Mouse (Mus musculus) left cerebral cortex, adult 8-10 months (tissue): ENCODE results near the gene Hist1h4a. TPM values are rescaled to one million over a fixed set of nuclear protein-coding genes. Genes with fewer than 3 reads are reported as not detected.
"Not testable (repeated sequence)": the region's sequence is repeated elsewhere in the genome, so short reads cannot be mapped to it uniquely, and the experiment has no call there.

Source experiments
- DNase-seq, 2 experiments: peaks; one replicate each; pipeline ENCODE4 v3.0.0; 2022; ENCODE audit warnings: low spot score in 2 of 2
- total RNA-seq, 4 experiments: library from RNA; stranded (reverse); gene quantifications; 2 replicates each; pipeline ENCODE4 v1.2.4; 2022

The Hist1h4a gene
- total RNA-seq, result 10 to 100 TPM; 43.4 to 63.5 (median 58.0) TPM

DNA sequence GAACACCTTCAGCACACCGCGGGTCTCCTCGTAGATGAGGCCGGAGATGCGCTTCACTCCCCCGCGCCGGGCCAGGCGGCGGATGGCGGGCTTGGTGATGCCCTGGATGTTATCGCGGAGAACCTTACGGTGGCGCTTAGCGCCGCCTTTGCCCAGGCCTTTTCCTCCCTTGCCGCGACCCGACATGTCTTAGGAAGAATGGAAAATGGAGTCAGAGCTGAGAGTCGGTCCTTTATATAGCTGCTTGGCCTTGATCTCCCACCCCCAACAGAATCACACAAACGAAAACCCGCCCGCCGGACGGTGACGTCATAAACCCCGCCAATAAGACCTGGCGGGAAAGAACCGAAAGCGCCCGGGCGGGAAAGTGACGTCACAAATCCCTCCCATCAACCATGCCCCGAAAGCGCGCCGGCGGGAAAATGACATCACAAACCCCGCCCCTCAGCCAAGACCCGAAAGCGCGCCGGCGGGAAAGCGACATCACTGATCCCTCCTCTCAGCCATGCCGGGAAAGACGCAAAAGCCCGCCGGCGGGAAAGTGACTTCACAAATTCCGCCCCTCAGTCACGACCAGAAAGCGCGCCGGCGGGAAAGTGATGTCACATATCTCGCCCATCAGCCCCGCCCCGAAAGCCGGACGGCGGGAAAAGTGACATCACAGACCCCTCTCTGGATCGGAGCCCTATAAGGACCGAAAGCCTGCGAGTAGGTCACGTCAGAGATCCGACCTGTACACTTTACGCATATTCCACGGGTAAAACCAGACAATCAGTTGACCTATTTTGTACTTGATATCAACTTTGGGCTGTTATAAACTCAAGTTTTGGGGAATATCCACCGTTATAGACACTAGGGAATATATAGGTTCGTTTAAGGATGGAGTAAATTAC lies at the start of gene Hist1h4a:
Gene Hist1h4a (minus strand): TSS at position 259 of the 893 bp plus-strand sequence.
- DNase-seq, result peak; percentile 96 to 98

DNA sequence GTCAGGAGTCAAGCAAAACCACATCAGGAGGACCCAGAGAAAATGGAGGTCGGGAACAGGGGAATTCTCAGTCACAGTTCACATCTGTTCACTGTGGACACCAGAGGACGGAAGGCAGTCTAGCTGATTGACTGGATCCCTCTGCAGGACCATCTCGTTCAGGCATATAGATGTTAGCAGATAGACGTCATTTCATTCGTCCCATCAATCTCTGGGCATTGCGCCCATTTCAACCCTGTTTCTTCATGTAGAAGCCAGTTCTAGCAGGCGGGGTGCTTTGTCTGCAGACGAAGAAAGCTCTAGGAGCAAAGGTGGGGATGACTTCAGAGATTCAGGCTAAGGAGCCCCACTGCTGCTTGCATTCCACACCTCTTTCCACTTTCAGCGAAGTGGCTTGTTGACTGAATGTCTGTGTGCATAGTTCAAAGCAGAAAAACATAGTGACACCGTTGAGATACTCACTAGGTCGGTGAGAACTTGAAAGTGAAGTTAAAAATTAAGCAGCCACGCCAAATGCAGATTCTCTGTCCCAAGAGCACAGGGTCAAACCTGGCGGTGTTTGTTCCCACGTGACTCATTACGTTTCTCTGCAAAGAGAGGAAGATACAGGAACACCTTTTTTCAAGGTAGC lies 45.5 kb upstream of the Hist1h4a start, which contains the start of gene Slc17a2:
Gene Slc17a2 (plus strand): TSS at position 572 of the 631 bp plus-strand sequence.
- DNase-seq, result no peak

DNA sequence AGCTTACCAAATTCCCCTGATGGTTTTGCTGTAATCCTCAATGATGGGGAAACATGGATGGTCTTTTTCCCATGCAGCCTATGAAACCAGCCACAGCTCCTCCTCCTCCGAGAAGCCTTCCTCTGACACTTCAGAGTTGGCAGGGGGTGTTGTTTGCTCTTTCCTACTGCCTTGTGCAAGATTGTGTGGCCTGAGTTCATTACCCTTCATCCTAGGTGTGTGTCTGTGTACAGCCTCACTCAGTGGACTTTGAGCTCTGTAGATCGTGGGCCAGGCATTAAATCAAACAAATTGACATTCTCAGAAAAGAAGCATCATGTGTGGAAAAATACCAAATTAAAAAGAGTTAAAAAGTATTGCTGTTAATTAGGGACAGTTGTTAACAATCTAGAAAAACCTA lies 43.5 kb upstream of the Hist1h4a start:
- no peak for DNase-seq

DNA sequence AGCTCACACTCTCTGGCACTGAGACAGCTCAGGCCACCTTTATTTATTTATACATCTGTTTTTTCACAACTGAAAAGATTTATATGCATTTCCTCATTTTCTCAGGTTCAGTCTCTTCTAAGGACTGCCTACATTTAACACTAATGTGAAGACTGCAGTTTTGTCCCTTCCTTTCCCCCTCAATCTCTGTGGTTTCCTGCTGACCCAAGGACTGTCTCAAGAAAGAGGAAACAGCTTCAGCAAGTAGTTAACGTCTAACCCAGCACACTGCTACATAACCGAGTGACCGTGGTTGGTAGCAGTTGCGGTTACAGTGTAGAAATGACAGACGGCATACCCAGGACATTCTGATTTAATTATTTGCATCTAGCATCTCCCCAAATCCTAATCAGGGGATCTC lies 38.4 kb upstream of the Hist1h4a start:
- DNase-seq, result no peak

DNA sequence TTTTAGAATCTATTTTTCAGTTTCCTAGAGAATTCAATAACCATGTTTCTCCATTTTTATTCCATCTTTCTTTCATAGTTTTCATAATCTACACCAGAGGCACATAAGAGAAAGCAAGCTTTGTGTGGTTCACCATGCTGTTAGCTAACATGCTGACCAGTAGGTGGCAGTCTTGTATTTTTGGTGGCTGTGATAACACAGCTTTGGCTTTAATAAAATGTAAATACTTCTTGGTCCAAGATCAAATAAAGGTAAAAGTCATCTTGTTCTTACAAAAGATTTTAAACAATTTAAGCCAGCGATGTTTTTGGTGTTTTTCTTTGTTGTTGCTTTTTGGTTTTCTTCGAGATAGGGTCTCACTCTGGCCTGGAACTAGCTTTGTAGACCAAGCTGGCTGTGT lies 31.5 kb upstream of the Hist1h4a start:
- DNase-seq, result peak in 1 of 2 experiments; percentile 15

DNA sequence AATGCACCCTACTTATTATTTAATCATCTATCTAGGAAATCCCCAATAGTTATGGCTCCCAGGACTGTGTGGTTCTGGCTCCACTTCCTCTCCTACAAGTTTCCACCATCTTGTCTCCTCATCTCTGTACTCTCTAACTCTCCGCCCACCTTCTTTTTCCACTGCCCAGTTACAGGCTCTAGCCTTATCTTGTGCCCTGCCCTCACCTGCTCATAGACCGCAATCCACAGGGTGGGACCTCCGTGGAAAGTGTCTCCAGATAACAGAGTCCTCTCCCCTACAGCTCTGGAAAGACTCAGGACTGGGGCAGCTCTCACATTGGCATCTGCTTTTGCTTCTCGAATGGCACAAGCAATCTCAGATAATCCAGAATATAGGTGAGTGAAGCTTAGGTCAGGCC lies 18.0 kb upstream of the Hist1h4a start:
- no peak for DNase-seq

DNA sequence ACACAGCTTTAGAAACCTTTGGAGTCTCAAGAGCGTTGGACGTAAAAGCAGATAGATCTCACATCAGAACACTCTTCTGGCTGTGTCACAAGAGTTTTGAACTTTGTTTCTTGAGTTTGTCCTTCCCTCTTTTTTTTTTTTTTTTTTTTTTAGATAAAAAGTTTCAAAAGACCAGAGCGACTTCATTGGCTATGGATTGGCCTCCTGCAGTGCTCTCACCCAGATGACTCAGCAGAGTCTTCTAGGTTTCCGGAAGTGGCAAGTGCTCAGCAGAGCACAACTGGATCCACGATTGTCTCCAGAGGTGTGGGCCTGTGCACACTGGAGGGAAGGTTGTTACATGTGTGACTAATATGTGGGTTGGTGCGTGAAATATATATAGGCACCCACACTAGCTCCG lies 17.3 kb upstream of the Hist1h4a start:
- DNase-seq, result no peak

DNA sequence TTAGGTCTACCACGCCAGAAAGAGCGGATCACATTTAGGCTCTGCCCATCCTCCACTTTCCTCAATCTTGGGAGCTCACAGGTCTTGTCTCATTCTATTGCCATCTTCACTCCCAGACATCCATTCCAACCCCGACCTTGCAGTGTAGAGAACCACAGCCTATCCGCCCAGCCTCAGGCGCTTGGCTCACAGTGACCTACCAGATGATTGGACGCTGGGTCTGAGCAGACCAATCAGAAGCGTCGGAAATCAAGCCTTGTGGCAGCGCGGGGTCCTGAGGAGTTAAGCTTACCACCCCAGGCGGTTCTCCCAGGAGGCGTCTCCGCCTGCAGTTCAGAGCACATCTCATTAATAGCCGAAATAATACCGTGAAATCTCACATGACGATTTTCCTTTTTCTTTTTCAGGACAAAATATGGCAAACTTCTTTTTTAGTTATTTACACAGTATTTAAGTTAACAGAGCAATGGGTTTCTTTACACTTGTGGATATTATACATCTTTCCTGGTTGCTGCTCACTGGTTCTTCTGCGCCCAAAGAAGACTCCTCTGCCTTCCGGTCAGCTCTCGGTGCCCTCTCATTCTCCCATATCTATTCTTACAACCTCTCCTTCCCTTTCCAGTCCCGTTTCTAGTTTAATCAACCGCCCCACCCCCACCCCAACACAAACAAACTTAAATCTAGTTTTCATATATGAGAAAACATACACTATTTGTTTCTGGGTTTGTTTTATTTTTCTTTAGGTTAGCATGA lies 11.7 kb upstream of the Hist1h4a start:
- DNase-seq, result no peak

DNA sequence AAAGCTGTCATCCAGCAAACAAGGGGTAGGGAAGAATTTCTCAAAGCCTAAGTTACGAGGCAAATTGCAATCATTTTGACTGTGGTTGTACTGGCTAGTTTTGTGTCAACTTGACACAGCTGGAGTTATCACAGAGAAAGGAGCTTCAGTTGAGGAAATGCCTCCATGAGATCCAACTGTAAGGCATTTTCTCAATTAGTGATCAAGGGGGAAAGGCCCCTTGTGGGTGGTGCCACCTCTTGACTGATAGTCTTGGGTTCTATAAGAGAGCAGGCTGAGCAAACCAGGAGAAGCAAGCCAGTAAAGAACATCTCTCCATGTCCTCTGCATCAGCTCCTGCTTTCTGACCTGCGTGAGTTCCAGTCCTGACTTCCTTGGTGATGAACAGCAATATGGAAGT lies 8.6 kb upstream of the Hist1h4a start, which contains the start of gene Trim38:
Gene Trim38 (plus strand): TSS at position 301 of the 400 bp plus-strand sequence.
- DNase-seq, result not testable (repeated sequence)

DNA sequence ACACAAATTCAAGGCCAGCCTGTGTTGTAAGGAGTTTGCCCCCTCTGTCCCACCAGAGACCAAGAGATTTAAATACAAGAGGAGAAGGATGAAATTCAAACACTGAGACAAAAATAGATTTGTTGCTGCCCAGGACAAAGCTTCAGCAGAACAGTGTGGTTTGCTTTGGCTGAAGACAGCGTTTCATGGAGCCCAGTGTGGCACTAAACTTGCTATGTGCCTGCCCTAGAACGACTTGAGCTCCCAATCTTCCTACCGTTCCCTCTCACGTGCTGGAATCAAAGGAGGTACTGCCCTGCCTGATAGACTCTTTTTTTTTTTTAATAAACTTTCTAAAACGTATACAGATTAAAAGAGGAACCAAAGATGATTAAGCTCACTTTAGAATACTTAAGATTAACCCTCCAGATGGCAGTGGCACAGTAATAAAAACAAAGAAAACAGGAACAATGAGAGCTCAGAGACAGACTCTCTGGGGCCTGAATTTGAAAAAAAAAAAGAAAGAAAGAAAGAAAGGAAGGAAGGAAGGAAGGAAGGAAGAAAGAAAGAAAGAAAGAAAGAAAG lies 7.9 kb upstream of the Hist1h4a start:
- DNase-seq, result no peak

DNA sequence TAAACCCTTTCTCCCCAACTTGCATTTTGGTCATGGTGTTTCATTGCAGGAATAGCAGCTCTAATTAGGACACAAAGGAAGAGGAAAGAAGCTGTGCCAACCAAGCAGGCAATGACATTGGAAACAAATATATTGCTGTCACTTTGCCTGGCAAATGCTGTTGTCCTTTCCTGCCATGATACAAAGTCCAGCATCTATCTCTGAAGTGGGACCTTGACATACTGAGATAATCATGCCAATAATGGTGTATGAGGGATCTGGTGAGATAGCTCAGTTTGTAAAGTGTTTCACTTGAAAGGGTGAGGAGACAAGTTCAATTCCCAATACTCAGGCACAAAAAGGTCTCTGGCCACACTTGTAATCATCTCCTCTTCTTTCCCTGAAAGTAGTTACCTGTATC lies 5.7 kb upstream of the Hist1h4a start:
- DNase-seq, result no peak

DNA sequence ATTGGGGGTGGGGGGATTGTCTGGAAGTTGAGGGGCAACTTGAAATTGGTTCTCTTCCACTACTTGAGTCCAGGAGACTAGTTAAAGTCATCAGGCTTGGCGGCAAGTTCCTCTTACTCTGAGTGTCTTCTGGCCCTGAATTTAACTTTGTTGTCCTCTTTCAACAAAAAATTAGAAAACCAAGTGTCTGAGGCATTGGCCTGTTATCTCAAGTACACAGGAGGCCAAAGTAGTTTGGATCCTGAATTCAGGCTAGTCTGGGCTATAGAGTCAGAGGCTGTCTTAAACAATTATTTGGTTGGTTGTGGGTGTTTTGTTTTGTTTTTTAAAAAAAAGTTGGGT lies 4.1 kb upstream of the Hist1h4a start:
- DNase-seq, result no peak

DNA sequence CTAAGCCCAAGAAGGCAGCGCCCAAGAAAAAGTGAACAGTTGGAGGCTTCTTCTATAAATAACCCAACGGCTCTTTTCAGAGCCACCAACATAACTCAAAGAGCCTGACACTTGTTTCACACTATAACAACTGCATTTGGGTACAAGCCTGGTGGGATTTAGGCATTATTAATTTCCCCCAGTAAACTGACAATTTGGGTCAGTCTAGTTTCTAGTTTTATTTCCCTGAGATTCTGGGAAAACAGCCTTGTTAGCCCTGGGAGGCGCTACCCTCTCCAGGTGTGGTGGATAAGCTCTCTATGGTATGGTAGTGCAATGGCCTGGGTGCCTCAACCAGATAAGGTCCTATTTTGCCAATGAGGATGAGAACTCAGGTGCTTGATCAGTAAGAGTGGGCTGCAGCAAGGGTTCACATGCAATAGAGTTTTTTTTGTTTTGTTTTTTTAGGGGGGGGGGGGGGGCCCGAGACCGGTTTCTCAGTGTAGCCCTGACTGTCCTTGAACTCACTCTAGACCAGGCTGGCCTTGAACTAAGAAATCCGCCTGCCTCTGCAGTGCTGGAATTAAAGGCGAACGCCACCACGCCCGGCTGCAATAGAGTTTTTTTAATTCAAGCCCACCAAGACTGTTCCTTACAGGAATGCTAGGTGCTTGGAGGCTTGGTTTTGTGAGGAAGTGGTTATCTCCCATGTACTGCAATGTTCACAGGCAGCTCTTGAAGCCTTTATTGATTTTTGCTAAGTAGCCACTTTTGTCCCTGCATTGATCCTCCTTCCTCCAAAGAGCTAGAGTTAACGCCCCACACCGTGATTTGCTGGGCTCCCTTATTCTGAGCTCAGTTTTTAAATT lies 3.5 kb upstream of the Hist1h4a start:
- no peak for DNase-seq

DNA sequence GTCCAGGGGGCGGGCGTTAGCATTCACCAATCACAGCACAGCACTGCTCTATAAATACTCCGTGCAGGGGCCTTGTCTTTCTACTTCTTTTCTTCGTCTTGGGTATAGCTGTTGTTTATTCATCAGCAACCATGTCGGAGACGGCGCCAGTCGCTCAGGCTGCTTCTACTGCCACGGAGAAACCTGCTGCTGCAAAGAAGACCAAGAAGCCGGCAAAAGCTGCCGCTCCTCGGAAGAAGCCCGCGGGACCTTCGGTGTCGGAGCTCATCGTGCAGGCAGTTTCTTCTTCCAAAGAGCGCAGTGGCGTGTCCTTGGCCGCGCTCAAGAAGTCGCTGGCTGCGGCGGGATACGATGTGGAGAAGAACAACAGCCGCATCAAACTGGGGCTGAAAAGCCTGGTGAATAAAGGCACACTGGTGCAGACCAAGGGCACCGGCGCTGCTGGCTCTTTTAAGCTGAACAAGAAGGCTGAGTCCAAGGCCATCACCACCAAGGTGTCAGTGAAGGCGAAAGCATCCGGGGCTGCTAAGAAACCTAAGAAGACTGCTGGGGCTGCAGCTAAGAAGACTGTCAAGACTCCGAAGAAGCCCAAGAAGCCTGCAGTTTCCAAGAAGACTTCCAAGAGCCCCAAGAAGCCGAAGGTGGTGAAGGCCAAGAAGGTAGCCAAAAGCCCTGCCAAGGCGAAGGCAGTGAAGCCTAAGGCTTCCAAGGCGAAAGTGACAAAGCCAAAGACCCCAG lies 2.7 kb upstream of the Hist1h4a start, which contains the start of gene Hist1h1a:
Gene Hist1h1a (plus strand): TSS at position 81 of the 738 bp plus-strand sequence.
- DNase-seq, result peak; percentile 67 to 79

DNA sequence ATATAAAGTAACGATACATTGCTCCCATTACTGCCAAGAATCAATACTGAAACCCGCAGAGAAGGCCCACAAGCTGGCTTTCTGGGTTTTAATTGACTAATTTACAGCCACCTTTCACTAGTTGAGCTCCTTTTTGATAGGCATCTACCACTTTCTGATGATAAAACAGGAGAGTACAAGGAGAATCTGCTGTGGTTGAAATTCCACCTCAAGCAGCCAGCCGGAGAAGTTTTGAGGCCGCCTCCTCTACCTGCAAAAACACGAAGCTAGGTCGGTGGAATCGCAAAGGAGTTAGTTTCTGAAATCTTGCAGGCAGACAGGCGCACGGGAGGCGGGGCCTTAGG lies 2.2 kb upstream of the Hist1h4a start:
- no peak for DNase-seq

DNA sequence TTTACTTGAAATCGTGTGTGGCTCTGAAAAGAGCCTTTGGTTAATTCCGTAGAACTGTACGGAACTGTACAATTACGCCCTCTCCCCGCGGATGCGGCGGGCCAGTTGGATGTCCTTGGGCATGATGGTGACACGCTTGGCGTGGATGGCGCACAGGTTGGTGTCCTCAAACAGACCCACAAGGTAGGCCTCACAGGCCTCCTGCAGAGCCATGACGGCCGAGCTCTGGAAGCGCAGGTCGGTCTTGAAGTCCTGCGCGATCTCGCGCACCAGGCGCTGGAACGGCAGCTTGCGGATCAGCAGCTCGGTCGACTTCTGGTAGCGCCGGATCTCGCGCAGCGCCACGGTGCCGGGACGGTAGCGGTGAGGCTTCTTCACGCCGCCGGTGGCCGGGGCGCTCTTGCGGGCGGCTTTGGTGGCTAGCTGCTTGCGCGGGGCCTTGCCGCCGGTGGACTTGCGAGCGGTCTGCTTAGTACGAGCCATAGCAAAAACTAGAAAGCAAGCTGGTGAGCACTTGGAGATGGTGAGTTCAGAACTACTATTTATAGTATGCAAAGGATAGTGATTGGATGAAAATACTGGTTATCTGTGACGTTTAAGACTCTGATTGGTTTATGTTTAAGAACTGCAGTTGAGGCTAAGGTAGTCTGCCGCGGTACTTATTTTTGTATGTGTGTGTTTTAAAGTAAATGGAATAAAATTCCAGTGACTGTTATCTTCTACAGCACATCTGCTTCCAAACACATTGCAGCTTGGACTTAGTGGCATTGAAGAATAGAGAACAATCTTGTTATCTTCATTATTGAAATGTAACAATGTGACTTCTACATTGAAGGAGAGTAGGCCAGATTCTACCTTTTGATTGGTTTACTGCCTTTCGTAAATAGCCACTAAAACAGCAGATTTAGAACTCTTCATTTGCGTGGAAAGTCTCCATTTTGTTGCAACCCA lies 1.1 kb upstream of the Hist1h4a start, which contains the start of gene Hist1h3a:
Gene Hist1h3a (minus strand): TSS at position 516 of the 951 bp plus-strand sequence.
- peak; percentile 45 to 53 for DNase-seq

DNA sequence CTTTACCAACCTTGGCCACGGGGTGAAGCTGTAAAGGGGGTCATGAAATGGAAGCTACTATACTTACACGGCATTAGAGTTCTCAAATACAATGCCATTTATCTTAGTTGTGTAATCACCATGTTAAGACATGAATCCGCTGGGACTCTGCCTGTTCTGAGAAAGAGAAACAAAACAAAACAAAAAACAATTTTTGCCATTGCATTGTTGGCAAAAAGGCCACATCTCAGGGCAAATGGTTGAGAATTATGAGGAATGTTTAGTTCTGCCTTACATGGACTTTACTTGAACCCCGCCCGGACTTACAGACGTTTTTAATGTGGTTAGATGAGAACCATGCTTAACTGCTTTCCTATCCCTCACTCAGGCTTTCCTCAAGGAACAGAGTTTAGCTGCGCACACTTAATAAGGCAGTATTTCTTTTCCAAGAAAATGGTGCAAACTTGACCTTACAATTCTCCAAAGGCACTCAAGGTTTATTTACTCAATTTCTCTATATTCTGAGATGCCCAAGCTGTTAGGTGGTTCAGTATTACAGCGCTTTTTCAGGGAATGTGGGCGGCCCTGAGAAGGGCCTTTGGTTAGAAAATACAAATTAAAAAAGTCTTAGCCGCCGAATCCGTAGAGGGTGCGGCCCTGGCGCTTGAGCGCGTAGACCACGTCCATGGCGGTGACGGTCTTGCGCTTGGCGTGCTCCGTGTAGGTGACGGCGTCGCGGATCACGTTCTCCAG lies 624 bp downstream of the Hist1h4a start:
- peak in 1 of 2 experiments; percentile 50 for DNase-seq

DNA sequence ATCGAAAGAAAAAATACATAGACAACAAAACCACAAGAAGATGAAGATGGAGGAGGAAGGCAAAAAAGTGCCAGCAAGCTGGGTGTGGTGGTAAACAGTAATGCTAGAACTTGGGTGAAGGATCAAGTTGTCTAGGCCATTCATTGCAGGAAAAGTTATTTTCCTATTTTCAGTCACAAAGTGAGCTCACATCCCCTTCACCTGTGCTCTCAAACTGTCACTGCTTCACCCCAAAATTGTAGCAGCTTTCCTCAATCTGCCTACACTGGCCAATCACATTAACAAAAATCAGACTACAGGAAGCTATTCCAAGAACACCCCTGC lies 1.2 kb downstream of the Hist1h4a start:
- no peak for DNase-seq
